Mouse (Mus musculus): ENCODE data around the gene Thsd4.

GRCm38 (mm10) chr9:60027234-60027633 lies 494.6 kb downstream of the Thsd4 start:
- no peak for TF ChIP-seq CTCF (IDR thresholded peaks at IDR 0.05; ENCODE audit: extremely low read depth, insufficient read length, insufficient replicate concordance, low read depth, low read length)
- no peak for TF ChIP-seq POLR2A (IDR thresholded peaks at IDR 0.05; ENCODE audit: low read depth, low read length)

All from small intestine, adult 2 months (tissue).